In genomic region chr1:177281925-177282324, GRCm38 (mm10) we compare ENCODE assay signal across 19 mouse cellular contexts. TPM values are rescaled to one million over a fixed set of nuclear protein-coding genes. Genes with fewer than 3 reads are reported as not detected.
DNase-seq lines count a peak whose midpoint lies in the region; ATAC-seq lines count a peak whose summit lies in the region.
"Had no signal": no experiment of that assay in that cellular context is flagged by ENCODE, and none has a peak within 500 bp of the region (broad histone marks: within the 10 kb centered on the region; RNA-seq: fewer than 3 reads in every experiment).

No protein-coding gene starts in this region.

- peak; percentile 34 for ATAC-seq in CD4-positive, CD25-positive, alpha-beta regulatory T cell, adult 4 months
- ATAC-seq in granulocyte monocyte progenitor cell, adult 5-6 weeks (replicated peaks; ENCODE audit: poor library complexity, severe bottlenecking) = peak; percentile 60
- peak; percentile 63 for ATAC-seq in megakaryocyte progenitor cell, adult 5-6 weeks (replicated peaks; ENCODE audit: poor library complexity)
- ATAC-seq: activated CD4-positive, CD25-positive, alpha-beta regulatory T cell, adult 4 months; forebrain, embryonic 15.5 days; intestine, embryonic 15.5 days had no signal

- DNase-seq in right cerebral cortex, postnatal 14 days = no peak
- no peak for DNase-seq in left cerebral cortex, postnatal 10 days (ENCODE audit: extremely low spot score in 1 of 2, low spot score in 2 of 2)
- no peak for DNase-seq in urinary bladder, postnatal 25 days (ENCODE audit: low spot score)
- no peak for DNase-seq in kidney, adult 18-20 months
- DNase-seq: adrenal gland, adult 8-10 months; adrenal gland, postnatal 25 days; B cell, adult 2 months; cerebellum, adult 11-12 months; cerebellum, adult 8-10 months; cerebellum, postnatal 10 days; cerebellum, postnatal 36 days; gastrocnemius, postnatal 25 days; heart, adult 2 months had no signal

- intact Hi-C loops in left cerebral cortex, postnatal 10 days (cut with DNase I) = no loop called here

RNA-seq across cellular contexts. Expression of gene Akt3, which starts 23.9 kb away (rescaled TPM):
- polyA plus RNA-seq in CD4-positive, CD25-positive, alpha-beta regulatory T cell, adult 4 months (2017; shearing (Covaris generic)) = 1 to 10 TPM; 4.7 to 6.0 TPM
- 28.1 and 36.3 TPM in 2 replicates for total RNA-seq in granulocyte monocyte progenitor cell, adult 5-6 weeks (2014; fragmentation: Nextera tagmentation)
- 36.7 and 47.1 TPM in 2 replicates for total RNA-seq in granulocyte monocyte progenitor cell, adult 5-6 weeks (2017)
- 35.5 and 39.3 TPM in 2 replicates for total RNA-seq in megakaryocyte progenitor cell, adult 5-6 weeks (2015)
- 48.1 and 49.0 TPM in 2 replicates for total RNA-seq in megakaryocyte progenitor cell, adult 5-6 weeks (2017)
- 100 to 1,000 TPM; 314 to 337 TPM for total RNA-seq in left cerebral cortex, postnatal 10 days (2021)

Comparison
In these comparisons a context has a peak if more than half of its experiments do, and no peak if none do; other contexts are left out.
1. RNA of gene Akt3, which starts 23.9 kb away (total RNA-seq): 314 to 337 TPM in left cerebral cortex, postnatal 10 days; 35.5 to 49.0 TPM in megakaryocyte progenitor cell, adult 5-6 weeks and 28.1 to 47.1 TPM in granulocyte monocyte progenitor cell, adult 5-6 weeks; every median in the first group is over 4 times any median in the second.
2. Peak in every context shown above with its lines, with median percentiles within 50 percentile points of each other: ATAC-seq.